Mouse (Mus musculus): ENCODE measurements at regions not wholly inside any gene's neighbourhood (a gene's known extent, or its start where the extent isn't known, plus 50 kb on each side); places are given as distances from the start of the nearest gene placed in this dataset.

GRCm38 (mm10) chr3:34522054-34522684 is 128.0 kb upstream of the Sox2 start:
- DNase-seq, result no peak

GRCm38 (mm10) chr3:34521357-34522053 is 128.7 kb upstream of the Sox2 start:
- no peak for DNase-seq

GRCm38 (mm10) chr3:34512503-34513145 is 137.6 kb upstream of the Sox2 start:
- no peak for DNase-seq

GRCm38 (mm10) chr3:34510723-34511122 is 139.5 kb upstream of the Sox2 start:
- DNase-seq, result no peak

- peak; percentile 3 for DNase-seq
Measured at GRCm38 (mm10) chr3:34509160-34509559, 141.0 kb upstream of the Sox2 start.

GRCm38 (mm10) chr3:34504573-34504894 is 145.7 kb upstream of the Sox2 start:
- DNase-seq, result no peak

- DNase-seq, result no peak
Measured at GRCm38 (mm10) chr3:34503874-34504572, 146.2 kb upstream of the Sox2 start.

- DNase-seq, result no peak
Measured at GRCm38 (mm10) chr3:34496839-34497238, 153.4 kb upstream of the Sox2 start.

GRCm38 (mm10) chr3:34495615-34496014 is 154.6 kb upstream of the Sox2 start:
- DNase-seq, result no peak

- no peak for DNase-seq
Measured at GRCm38 (mm10) chr3:34493921-34494320, 156.3 kb upstream of the Sox2 start.

- no peak for DNase-seq
Measured at GRCm38 (mm10) chr3:34489008-34489407, 161.2 kb upstream of the Sox2 start.

- DNase-seq, result no peak
Measured at GRCm38 (mm10) chr3:34486441-34487050, 163.7 kb upstream of the Sox2 start.

- DNase-seq, result peak; percentile 60
Measured at GRCm38 (mm10) chr3:34485345-34486223, 164.6 kb upstream of the Sox2 start.

- DNase-seq, result no peak
Measured at GRCm38 (mm10) chr3:34483934-34484333, 166.3 kb upstream of the Sox2 start.

- DNase-seq, result no peak
Measured at GRCm38 (mm10) chr3:34481821-34482713, 168.1 kb upstream of the Sox2 start.

GRCm38 (mm10) chr3:34481314-34481713 is 168.9 kb upstream of the Sox2 start:
- DNase-seq, result no peak

- DNase-seq, result no peak
Measured at GRCm38 (mm10) chr3:34474126-34474525, 176.1 kb upstream of the Sox2 start.

GRCm38 (mm10) chr3:34470721-34471120 is 179.5 kb upstream of the Sox2 start:
- no peak for DNase-seq

GRCm38 (mm10) chr3:34469946-34470345 is 180.3 kb upstream of the Sox2 start:
- no peak for DNase-seq

GRCm38 (mm10) chr3:34466312-34466711 is 183.9 kb upstream of the Sox2 start:
- no peak for DNase-seq
